Mouse (Mus musculus) testis, postnatal 10 days (tissue): Measurements from ENCODE around the gene Ophn1.

Experiments used
- DNase-seq: peaks from one replicate; pipeline ENCODE4 v3.0.0; 2021; ENCODE audit warnings: low spot score

Ophn1 gene

GRCm38 (mm10) chrX:98890406-98891116 lies at the start of gene Ophn1:
TSS of gene Ophn1 (minus strand) at chrX:98891025.
- peak; percentile 70 for DNase-seq

DNA sequence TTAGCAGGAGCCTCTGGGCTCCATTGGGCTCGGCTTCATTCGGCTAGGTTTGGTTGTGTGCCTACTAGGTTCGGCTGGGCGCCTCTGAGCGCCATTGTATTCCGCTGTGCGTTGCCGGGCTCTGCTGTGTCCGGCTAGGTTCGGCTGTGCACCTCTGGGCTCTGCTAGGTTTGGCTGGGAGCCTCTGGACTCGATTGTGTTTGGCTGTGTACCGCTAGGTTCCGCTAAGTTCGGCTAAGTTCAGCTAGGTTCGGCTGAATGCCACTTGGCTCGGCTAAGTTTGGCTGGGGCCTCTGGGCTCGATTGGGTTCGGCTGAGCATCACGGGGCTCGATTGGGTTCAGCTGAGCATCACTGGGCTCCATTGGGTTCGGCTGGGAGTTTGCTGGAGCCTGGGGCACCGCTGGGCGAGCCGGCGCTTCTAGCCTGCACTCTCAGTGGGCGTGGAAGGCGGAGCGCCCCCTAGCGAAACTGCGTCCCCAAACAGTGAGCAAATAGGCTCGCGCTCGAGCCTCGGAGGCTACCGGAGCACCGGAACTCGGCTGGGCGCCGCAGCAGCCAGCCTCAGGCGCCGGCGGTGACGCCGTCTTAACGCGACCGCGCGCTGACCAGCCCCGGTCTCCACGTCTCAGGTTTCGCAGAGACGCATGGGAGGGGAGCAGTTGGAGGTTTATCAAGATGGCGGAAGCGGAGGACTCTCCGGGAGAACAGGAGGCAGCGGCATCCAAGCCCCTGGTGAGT lies 46.9 kb upstream of the Ophn1 start:
- peak; percentile 92 for DNase-seq

GRCm38 (mm10) chrX:98936707-98937554 lies 46.1 kb upstream of the Ophn1 start:
- DNase-seq, result peak; percentile 96

GRCm38 (mm10) chrX:98936101-98936500 lies 45.3 kb upstream of the Ophn1 start, which contains the start of gene Yipf6:
TSS of gene Yipf6 (plus strand) at chrX:98936316.
- DNase-seq, result no peak

- no peak for DNase-seq
Observed at GRCm38 (mm10) chrX:98919423-98919822, 28.6 kb upstream of the Ophn1 start.

- no peak for DNase-seq
Observed at GRCm38 (mm10) chrX:98908910-98909309, 18.1 kb upstream of the Ophn1 start.

DNA sequence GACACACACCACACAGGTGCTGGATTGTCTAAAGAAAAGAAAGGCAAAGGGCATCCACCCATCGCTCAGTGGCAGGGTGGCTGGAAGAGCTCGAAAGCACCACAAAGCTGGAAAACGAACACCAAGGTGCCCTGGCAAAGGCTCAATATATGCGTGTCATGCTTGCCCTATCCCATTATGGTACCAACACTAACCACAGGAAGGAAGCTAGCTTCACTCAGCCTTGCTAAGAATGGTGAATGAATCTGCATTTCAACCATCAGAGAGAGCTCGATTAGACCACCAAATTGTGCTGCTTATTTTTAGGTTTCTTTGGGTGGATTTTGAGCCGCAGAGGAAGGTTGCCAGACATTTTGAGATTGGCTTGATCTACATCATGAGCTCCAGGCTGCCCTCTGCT lies 13.4 kb upstream of the Ophn1 start:
- no peak for DNase-seq

GRCm38 (mm10) chrX:98898307-98898706 lies 7.5 kb upstream of the Ophn1 start:
- DNase-seq, result no peak

- no peak for DNase-seq
Observed at GRCm38 (mm10) chrX:98890072-98890405, 786 bp downstream of the Ophn1 start.

DNA sequence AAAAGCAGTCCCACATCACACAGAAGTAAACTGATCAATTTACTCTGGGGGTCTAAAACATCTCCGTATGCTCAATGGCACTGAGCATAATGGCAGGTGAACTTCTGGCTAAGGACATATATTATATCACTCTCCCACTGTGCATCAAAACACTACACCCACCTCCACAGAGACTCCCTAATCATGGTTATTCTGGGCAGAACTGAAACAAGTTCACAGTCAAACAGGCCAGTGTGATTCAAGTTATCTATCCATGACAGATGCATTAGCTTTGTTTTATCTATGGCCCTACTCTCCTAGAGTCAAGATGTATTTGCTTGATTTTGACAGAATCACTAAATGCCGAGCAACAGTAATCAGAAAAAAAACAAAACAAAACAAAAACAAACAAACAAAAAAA lies 8.8 kb downstream of the Ophn1 start:
- no peak for DNase-seq

DNA sequence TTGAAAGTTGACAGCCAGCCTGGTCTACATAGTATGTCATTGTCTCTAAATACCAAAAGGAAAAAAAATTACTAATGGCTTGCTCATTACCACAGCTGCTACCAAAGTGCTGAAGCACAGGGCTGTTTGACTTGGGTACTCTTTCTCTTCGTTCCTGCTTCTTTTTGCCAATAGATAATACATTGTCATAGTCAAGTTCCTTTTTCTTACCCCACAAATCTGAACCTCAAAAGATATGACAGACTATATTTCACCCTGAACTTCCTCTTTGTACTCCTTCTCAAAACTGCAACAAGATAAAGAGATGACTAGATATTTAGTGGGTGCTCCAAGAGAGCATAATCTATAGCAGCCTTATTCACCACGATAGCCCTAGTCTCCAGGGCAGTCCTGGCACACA lies 9.7 kb downstream of the Ophn1 start:
- no peak for DNase-seq

DNA sequence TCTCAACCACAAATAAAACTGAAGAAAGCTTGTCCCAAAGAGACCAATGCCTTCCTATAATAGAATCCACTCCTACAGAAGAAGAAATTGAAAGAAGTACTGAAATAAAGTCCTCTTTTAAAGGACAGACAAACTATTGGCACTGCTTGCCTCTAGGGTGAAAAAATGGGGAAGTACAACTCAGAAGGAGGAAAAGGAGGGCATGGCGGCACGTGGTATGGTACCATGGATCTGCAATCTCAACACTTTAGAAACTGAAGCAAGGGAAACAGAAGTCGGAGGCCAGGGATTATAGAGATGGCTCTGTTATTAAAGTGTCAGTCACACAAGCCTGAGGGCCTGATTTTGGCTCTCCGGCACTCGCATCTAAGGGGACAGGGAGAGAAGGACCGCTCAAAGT lies 10.5 kb downstream of the Ophn1 start:
- no peak for DNase-seq

DNA sequence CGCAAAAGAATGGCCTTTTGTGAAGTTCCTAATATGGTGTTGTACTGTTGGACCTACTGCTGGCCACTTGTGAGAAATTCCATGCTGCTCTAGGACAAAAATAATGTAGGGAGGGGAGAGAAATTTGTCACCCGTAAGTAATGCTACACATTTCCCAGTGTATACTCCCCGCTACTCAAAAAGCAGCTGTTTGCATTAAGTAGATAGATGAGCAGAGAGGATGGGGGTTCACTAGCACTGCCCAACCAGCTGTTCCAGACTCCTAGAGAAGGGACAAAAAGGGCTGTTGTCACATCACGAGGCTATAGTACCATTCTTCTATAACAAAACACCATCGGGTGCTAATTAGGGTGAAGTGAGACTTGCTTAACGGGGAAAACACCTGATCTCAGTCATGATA lies 15.7 kb downstream of the Ophn1 start:
- DNase-seq, result no peak

GRCm38 (mm10) chrX:98874086-98874485 lies 16.7 kb downstream of the Ophn1 start:
- no peak for DNase-seq

GRCm38 (mm10) chrX:98872064-98872463 lies 18.8 kb downstream of the Ophn1 start:
- DNase-seq, result no peak

- DNase-seq, result no peak
Observed at GRCm38 (mm10) chrX:98870541-98870940, 20.3 kb downstream of the Ophn1 start.

DNA sequence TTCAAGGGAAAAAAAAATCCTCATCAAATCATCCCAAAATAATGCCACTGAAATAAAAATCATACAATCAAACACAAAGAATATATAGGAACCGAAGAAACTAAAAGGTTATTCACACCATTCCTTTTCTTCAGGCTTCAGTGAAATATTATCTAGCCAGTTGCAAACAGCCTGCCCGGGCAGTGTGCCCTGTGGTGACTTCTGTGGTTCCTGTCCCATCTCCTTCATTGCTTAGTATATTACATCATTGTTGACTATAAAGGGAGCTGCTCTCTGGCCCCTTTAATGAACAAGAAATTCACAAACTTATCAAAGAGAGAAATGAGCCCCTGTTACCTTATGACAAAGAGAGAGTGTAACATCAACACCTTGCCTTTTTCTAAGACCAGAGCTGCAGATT lies 21.1 kb downstream of the Ophn1 start:
- no peak for DNase-seq

DNA sequence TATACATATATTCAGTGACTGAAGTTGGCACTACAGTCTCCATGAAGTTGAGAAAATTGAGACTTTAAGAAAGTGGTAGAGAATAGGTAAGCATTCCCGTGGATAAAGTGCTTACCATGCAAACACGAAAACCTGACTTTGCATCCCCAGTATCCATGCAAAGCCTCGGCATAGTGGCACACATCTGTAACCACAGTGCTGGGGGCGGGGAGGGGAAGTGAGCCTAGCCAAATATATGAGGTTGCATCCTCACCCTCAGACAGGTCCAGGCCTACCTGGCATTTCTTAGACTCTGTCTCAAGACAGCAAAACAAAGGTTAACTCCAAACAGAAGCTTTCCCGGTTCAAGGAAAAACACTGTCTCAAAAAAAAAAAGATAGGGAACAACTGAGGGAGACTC lies 21.7 kb downstream of the Ophn1 start:
- DNase-seq, result no peak

- DNase-seq, result no peak
Observed at GRCm38 (mm10) chrX:98860167-98860566, 30.7 kb downstream of the Ophn1 start.

DNA sequence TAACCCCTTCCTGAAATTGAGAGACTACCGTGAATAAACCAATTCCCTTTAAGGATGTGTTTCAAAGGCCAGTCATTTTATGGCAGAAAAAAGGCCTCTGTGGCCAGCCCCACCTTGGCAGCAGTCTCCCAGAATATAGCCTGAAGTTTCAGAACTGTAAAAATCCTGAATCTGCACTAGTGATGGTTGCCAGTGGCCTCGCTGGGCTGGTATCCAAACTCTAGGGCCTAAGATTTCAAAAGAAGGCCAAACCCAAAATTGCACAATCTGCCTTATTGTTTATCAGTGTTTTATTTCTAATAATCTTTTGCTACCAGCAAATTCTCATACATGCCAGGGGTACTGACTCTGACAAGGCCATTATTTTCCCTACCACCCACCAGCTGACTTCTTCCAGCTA lies 34.8 kb downstream of the Ophn1 start:
- no peak for DNase-seq

- no peak for DNase-seq
Observed at GRCm38 (mm10) chrX:98850869-98851268, 40.0 kb downstream of the Ophn1 start.

DNA sequence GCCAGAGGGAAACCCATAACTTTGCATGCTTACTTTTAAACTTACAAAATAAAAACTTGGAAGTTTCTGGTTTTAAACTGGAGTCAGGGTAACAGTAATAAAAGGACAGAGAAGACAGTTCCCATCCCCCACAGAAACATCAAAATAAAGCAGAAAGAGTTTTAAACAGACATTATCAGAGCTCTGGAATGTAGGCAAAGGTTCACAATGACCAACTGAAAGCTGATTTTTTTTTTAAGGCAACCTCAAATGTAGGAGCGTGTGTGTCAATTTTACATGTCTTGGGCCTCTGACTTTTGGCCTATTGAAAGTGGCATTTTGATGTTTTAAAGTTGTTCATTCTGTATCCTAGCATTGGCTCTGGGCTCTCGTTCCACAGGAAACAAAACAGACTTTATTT lies 49.2 kb downstream of the Ophn1 start:
- no peak for DNase-seq

GRCm38 (mm10) chrX:98835989-98836388 lies 54.8 kb downstream of the Ophn1 start:
- DNase-seq, result no peak
